Mouse (Mus musculus) kidney, postnatal 4 days (tissue): Measurements from ENCODE around the gene Rpl29.

Experiments used
- DNase-seq, 2 experiments: peaks; one replicate each; pipeline ENCODE4 v3.0.0; 2021; ENCODE audit warnings: mixed read lengths in 2 of 2

Rpl29 gene

DNA sequence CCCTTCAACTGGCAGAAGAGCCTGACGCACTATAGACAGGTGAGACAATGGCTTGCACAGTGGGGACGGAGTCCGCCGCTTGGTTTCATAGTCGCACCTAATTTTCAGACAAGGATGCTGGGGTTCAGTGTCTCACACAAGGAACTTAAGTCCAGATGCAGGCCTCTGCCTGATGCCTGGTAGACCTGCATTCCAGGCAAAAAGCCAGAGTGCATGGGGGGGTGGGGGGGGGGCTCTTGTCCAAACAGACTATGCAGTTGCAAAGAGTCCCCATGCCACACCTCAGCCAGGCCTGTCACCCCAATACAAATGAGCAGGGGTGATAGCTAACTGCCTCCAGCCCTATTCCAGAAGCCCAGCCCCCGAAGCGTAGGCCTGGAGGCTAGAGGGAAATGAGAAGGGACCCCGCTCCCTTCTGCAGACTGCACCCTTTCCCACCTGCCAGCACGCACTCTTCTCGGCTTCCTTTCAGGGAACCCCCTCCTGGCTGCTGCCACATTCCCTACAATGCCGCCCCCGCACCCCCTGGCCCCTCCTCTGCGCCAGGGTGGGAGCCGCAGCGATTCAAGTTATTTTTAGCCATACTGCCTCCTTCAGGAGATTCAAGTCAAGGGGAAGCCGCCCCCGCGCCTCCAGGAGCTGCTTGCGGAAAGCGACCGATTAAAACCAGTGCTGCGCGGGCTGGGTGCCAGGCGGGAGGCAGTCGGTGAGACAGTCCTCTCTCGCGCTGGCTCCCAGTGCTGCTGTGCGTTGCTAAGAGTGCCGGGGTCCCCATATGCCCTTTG lies 11.2 kb upstream of the Rpl29 start:
- DNase-seq = peak; percentile 90 to 94

DNA sequence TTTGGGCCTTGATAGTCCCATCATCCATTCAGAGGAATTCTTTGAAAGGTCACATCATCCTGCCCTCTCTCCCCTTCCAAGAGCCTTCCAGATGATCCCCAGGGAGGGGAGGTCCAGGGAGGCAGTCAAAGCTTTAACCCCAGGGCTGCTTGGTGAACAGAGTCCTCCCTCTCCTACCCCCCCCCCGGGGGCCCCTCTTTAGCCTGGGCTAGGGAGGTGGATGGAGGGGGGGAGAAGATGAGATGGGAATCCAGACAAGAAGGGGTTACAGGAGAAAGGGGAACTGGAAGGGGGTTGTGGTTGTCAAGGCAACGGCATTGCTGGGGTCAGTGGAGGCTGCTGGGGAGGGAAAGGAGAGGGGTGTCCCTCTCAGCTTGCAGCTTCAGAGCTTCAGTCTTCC lies 8.6 kb upstream of the Rpl29 start:
- DNase-seq = peak in 1 of 2 experiments; percentile 25

DNA sequence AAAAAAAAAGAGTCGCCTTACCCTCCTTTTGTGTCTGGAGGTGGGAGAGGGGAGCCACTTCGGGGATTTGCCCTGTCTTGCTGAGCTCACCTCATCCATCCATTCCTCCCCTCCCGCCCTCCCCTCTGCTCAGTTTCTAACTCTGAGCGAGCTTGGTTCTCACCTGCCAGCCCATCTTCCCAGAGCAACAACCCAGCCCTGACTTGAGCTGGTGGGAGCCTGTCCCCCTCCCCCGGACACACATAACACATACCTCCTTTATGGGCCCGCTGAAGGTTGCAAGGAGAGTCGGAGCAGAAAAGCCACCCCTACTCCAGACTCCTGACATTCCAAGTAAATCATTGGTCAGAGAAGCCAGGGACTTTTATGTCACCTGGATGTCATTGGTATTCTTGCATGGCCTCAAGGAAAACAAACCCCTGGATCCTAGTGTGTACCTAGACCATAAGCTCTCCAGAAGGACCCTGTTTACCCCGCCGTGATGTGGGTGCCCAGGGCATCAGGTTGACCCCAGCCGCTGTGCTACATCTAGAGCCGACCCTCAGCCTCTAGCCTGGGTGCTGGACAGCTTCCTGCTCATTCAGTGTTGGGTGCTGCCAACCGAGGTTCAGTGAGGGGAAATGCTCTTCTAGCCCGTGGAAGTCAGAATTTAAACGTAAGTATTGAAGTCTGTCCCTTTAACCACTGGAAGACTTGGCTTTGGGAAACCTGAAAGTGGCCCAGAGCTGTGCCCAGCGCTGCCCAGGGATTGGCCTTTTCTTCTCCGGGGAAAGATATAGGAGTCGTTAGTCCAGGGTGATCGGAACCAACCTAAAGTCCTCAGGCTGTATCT lies 8.0 kb upstream of the Rpl29 start:
- DNase-seq = peak in 1 of 2 experiments; percentile 32

DNA sequence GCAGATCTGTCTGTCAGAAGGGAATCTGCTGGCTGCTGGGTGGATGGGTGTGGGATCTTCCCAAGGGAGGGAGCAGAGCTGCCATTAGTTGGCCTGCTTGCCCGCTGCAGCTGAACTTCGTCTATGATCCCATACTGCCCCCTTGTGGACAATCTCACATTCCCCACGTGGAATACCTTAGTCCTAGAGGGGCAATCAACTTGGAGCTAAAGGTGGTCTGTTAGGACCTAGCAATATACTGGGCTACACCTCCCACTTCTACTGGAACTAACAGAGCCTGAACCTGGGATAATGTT lies 7.4 kb upstream of the Rpl29 start:
- peak; percentile 86 to 92 for DNase-seq

DNA sequence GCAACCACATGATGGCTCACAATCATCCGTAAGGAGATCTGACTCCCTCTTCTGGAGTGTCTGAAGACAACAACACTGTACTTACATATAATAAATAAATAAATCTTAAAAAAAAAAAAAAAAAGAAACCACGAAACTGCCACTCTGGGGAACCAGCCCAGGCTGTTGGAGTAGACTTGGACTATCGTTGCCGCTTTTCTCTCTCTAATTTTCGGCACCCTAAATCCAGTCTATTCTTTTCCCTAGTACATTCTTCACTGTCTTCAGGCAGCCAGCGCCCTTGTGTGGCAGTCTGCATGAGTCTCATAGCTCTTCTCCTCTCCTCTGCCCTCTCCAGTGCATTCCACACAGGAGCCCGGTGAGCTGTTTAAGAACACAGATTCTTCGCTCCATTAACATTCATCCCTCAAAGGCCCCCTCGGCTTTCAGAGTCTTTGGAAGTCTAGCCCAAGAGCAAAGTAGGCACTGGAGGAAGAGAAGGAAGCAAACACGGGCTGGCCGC lies 484 bp upstream of the Rpl29 start:
- DNase-seq = no peak

DNA sequence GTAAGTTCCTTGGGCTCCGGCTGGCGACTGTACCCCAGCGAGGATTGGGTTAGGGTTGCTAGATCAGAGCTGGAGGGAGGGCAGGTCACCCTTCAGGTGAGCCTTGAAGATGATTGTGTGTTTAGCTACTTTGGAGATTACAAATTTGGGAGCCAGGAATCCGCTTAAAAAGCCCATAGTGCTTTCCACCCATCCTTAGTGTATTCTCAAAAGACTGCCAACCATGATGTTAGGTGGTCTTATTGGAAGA lies 686 bp downstream of the Rpl29 start:
- DNase-seq = no peak

DNA sequence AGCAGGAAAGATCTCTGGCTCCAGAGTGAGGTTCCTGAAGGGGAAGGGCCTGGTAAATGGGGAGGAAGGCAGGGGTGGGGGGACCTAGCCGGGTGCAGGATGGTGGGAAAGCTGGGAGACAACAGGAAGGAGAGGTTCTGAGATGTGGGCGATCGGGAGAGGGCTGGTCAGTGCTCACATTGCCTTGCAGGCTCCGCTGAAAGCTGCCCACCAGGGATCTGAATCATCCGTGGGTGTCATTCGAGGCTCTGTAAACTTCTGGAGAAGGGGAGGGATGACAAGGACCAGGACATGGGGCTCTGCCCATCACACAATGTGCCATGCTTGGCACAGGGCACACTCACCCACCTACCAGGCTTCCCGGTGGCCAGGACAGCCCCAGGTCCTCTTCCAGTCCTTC lies 4.1 kb downstream of the Rpl29 start:
- no peak for DNase-seq

DNA sequence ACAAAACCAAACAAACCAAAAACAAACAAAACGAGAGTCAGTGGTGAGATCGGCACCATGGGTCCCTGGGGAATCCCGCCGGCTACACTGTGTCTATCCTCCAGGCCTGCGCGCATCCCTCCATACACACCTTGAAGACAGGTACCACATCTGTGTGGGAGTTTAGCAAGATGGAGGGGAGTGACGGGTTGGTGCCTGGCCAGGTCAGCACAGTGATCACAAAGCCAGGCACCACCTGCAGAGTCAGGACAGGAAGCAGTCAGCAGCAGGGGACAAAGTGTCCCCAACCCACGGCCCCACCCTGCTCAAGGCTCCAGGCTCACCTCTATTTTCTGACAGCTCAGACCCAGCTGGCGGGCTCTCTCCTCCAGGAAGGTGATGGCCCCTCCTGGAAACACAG lies 7.3 kb downstream of the Rpl29 start:
- no peak for DNase-seq

DNA sequence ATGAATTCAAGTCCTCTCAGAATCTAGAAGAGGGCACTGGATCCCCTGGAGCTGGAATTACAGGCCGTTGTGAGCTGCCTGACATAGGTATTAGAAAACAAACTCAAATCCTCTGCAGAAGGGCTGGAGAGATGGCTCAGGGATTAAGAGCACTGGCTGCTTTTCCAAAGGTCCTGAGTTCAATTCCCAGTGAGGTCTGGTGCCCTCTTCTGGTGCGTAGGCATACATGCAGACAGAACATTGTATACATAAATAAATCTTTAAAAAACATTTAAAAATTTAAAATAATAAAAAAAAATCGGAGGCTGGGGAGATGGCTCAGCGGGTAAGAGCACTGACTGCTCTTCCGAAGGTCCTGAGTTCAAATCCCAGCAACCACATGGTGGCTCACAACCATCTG lies 13.4 kb downstream of the Rpl29 start:
- DNase-seq = no peak

DNA sequence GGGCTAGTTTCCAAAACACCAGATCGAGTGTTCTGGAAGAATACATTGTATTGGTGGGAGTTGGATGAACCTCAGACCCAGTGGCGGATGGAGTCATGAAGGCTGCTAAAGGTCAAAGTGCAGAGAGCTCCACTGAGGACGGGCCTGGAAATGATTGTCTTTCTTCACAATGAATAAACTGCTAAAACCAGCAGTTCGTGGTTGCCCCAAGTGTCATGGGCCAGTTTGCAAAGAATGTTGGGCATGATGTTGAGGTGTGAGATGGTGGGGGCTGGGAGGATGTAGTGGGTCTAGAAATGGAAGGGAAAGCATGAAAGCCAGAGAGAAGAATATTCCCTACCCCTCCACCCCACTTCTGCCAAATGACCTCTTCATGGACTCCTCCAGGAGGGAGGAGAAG lies 15.6 kb downstream of the Rpl29 start:
- DNase-seq = no peak

DNA sequence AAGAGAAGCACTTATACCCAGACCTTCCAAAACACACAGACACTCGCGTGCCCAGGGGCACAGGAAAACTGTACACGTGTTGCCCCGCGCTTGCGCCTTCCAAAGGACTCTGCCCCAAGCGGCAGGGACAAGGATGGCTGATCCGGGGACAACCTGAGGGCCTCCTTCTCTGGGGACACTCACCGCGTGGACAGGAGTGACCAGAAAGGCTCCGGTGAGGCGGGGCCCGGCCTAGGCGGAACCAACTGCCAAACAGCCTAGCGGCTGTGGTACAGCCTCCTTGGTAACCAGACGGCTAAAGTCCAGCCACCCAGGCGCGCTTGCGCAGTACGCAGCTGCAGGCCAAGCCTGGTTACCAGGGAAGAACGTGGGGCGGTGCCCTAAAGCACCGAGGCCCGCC lies 18.1 kb downstream of the Rpl29 start, which contains the start of the genes Abhd14b and Abhd14a:
Gene Abhd14b, plus strand, starts transcription at position 112 of the 400 bp plus-strand sequence.
Gene Abhd14a, minus strand, starts transcription at position 331 of the 400 bp plus-strand sequence.
- DNase-seq = peak; percentile 96 to 97

DNA sequence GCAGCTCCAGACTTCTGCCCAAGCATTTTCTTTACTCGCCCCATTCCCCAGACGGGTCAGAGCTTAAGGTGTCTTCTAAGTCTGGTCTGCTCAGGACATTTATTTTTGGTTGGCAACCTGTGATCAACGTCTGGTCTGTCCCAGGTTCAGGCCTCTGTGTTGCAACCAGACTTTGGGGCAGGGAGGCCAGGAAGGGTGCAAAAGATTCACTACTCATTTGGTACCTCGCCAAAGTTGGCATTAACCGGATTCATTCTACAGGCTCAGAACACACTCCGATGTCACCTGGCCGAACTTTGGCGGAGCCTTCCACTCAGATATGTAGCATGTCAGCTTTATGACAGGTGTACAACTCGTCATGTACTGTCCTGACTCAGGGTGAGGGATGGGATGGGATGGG lies 18.7 kb downstream of the Rpl29 start:
- no peak for DNase-seq

DNA sequence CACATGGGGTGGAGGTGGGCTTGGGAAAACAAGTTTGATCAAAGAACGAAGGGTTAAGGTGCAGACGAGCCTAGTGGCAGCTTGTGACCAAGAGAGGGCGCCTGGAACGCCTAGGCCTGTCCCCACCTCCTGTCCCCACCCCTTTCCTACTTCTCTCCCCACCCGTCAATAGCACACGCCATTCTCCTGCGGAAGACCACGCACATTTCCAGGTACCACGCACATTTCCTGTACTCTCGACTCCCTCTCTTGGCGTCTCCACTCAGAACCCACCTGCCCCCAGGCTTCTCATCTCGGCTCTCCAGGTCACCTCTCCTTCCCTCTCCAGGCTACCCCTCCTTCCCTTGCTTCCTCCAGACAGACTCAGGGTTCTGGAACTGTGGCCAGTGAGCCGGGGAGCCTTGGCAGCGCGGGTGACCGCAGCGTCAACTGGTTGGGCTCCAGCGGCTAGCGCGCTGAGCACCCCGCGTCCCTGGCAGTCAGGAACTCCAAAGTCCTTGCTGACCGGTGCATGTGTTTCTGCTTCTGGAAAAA lies 19.3 kb downstream of the Rpl29 start:
- peak; percentile 79 to 88 for DNase-seq

DNA sequence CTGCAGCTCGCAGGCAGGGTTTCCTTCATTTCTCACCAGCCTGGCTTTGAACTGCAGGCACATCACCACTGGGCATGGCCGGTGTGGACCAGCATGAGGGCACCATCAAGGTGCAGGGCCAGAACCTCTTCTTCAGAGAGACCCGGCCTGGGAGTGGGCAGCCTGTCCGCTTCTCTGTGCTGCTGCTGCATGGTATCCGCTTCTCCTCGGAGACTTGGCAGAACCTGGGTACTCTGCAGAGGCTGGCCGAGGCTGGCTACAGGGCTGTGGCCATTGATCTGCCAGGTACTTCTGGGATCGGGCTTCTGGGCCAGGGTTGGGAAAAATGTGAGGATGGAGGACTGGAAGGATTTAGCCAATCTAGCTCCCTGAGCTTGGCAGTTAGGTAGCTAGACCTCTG lies 20.7 kb downstream of the Rpl29 start:
- DNase-seq = no peak

DNA sequence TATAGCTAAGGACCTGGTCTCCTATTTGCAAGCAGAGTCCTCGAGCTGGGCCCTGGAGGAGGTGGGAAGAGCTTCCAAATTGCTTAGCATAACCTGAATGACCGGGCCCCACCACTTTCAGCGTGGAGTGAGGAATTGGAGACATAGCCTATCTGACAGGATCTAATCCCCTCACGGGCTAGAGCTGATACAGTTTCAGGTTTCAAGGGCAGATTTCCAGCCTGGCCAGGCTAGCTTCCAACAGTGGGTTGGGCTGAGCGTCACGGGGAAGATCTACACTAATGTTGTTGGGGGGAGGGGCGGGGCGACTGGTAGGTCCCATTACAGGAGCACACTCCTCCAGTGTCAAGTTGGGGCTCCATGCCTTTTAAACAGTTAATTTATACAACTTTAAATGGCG lies 21.4 kb downstream of the Rpl29 start:
- peak; percentile 85 to 89 for DNase-seq

DNA sequence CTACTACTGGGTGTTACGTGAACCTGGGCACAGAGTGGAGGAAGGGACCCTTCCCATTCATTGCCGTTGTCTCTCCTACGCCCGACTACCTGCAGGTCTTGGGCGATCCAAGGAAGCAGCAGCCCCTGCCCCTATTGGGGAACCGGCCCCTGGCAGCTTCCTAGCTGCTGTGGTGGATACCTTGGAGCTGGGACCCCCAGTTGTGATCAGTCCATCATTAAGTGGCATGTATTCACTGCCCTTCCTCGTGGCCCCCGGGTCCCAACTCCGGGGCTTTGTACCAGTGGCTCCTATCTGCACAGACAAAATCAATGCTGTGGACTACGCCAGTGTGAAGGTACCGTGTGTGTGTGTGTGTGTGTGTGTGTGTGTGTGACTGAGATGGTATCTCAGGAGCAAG lies 22.0 kb downstream of the Rpl29 start:
- DNase-seq = no peak

DNA sequence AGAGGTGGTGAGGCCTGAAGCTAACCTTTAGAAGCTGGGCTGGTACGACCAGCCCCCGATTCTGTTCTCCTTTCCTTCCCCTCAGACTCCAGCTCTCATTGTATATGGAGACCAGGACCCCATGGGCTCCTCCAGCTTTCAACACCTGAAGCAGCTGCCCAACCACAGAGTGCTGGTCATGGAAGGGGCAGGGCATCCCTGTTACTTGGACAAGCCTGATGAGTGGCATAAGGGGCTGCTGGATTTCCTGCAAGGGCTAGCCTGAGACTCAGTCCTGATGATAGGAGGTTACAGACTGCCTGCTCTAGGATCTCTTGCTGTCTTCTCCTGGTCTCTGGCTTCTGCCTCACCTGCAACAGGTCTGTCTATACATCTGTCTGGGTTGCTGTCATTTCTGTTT lies 22.6 kb downstream of the Rpl29 start:
- no peak for DNase-seq

DNA sequence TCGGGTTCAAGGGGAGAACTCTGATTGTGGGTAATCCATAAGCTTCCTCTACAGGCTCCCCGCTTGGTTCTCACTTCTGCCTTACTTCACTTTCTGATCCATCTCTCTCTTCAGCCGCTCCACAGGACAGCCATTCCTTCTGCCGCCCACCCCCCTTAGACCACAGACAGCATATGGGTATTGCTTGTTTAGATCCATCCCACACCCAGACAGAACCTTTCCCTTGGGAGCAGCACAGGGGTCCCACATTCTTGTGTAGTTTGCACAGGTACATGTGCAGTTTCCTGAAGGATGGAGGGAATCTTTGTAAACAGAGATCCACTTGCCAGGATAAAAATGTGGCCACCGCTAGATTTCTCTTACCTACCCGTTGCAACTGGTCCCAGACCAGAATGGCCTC lies 23.1 kb downstream of the Rpl29 start:
- DNase-seq = no peak

DNA sequence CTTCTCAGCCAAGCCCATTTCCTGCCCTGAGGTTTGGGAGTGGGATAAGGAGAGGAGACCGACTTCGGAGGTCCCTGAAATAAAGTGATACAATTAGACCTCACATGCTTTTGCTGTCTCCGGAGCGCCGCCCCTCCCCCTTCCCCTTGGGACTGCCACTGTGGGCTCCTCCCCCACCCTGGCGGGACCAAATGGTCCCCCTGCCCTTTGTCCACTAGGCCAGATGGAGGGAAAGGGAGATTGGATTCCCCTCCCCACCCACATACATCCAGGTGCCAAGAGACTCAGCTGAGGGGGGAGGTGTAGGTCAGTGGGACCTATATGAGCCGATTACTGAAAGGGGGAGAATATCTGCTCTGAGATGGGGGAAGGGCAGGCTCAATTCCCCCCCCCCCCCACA lies 23.6 kb downstream of the Rpl29 start:
- peak; percentile 77 to 85 for DNase-seq

DNA sequence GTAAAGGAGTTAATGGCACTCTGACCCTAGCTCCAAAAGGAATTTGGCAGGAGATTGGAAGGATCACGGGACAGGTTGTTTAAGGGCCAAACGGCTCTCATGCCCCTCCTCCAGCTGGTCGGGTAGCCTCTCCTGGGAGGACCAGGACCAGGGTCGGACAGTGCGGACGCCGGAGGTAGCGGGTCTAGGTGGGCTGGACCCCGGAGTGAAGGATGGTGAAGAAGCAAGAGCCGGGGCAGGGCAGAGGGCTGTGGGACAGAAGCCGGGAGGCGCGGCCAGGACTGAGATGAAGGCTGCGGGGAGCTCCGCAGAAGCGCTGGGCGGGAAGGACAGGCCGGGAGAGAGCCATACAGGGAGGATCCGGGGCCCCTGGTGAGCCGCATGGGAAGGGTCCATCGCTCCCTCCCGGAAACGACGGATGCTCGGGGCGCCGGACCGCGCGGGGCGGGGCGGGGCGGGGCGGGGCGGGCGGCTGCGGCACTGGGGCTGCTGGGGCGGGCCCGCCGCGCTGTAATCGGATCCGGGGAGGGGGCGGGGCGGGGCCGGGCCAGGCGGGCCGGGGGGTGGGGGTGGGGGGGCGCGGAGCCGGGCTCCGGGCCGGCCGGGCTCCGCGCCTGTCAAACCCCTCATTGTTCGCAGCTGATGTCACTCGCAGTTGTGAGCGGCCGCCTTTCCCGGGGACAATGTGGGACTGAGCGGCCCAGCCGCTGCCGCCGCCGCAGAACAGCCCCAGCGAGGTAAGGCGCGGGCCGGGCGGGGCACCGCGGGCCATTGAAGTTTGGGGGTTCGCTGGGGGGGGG lies 24.2 kb downstream of the Rpl29 start, which contains the start of gene Pcbp4:
Gene Pcbp4, plus strand, starts transcription at position 21 of the 800 bp plus-strand sequence.
- peak; percentile 77 to 84 for DNase-seq

DNA sequence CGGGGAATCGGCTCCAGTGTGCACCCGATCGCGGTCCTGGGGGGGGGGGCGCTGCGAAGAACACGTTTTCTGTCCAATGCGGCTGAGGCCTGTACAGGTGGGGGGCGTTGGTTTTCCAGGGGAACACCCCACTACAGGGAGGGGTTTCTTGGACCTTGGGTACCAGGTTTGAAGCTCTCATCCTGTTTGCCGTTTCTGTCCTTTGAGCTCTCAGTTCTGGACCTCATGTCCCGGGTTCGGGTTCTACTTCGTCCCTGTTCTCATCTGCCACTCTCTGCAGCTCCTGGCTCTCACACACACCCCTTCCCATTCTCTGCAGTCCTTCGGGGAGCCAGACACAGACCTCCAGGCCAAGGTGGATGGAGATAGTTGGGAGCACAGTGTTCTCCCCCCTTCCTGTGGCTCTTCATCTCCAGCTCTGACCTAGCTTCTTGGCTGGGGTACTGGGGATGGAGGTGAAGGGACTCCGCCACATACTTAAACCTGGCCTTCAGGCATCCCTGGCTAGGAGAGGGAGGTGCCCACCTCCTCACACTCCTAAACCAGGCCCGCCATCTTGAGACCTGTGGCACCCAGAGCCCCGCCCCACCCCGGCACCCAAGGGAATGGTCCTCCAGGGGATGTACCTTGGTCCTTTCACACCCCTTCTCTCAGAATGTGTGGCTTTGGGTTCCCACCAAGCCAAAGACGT lies 25.0 kb downstream of the Rpl29 start:
- peak in 1 of 2 experiments; percentile 59 for DNase-seq
